Mouse (Mus musculus): Measurements from ENCODE around the gene Jarid2. TPM values are rescaled to one million over a fixed set of nuclear protein-coding genes. Genes with fewer than 3 reads are reported as not detected.

Gene Jarid2
- polyA plus RNA-seq (2014; fragmentation: Illumina TruSeq; extraction: RNeasy Lipid Tissue Mini Kit (QIAGEN cat#74804); ENCODE audit: low replicate concordance) = 18.3 TPM

DNA sequence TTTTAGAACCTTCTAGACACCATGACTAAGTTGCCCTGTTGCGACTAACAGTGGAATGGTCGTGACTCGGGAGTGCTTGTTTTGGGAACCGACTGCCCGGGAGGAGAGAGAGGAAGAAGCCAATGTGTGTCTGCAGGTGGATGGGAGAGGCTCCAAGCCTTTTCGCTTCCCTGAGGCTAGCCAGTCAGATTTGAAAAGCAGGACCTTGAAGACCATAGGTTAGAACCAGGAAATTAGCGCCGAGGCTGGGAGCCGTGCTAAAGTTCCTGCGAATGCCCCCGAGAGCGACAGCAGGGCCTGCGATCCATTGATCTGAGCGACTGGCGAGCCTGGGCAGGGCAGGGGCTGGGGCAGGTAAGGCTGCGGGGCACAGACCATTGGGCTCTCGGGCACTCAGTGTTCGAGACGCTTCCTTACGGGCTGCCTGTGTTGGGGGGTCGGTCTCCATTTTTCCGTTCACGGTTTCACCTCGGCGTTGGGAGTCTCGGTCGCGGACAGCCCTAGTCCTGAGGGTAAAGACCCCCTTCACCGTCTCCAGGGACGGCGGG is at the start of gene Jarid2:
TSS of gene Jarid2 (plus strand) at position 51 of the 548 bp plus-strand sequence.

